Mouse (Mus musculus): ENCODE measurements at regions not wholly inside any gene's neighbourhood (a gene's known extent, or its start where the extent isn't known, plus 50 kb on each side); places are given as distances from the start of the nearest gene placed in this dataset.

- DNase-seq, result peak; percentile 57
These were observed 74.4 kb upstream of the Gpc5 start for GRCm38 (mm10) chr14:115017410-115018153.

GRCm38 (mm10) chr14:115028011-115028410 lies 64.0 kb upstream of the Gpc5 start:
- DNase-seq, result no peak

GRCm38 (mm10) chr14:115031734-115032133 lies 60.3 kb upstream of the Gpc5 start:
- DNase-seq, result no peak

GRCm38 (mm10) chr14:115033375-115033969 lies 58.5 kb upstream of the Gpc5 start:
- no peak for DNase-seq

GRCm38 (mm10) chr14:115034718-115035437 lies 57.1 kb upstream of the Gpc5 start:
- no peak for DNase-seq

DNA sequence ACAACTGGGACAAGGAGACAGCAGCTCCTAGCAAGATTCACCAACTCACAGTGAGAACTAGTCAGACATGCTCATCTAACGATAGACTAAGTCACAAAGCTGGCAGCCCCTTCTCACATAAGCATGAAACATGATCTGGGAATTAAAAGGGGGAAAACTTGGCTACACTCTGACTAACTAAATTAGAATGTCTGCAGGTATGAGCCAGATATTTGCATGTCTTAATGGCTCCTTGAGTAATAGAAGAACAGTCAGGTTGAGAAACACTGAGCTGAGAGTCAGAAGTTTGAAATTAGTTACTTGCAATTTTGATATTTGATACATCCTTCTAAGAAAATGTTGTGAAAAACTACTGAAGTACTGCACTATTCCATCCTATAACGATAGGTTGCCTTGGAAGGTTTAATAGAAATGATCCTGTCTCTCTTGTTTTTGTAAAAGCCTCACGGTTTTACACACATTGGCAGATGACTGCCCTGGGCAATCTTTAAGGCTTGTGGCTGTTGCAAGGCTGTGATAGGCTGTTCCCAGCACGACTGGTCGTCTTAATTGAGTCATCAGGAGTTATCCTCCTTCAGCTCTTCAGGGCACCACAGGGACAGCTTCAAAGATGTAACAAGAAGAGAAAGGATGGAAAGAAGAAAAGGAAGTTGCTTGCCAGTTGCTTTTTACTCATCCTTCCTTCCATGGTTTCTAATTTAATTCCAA lies 54.8 kb upstream of the Gpc5 start:
- DNase-seq, result no peak

DNA sequence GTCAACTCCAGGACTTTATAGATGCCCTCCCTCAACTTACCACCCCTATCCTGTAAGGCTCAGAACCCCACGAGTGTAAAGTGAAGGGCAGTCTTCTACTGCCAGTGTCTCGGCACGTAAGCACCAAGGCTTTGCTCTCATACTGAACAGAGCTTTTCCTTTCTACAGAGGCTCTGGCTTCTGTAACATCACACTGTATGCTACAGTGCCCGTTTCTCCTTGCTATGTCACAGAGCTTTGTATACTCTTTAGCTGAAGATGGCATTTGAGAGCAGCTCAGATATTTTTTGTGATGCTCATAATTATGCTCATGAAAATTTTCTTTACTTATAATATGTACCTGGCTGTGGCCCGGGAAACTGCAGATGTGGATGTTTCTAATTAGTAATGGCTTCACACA lies 53.2 kb upstream of the Gpc5 start:
- DNase-seq, result no peak

DNA sequence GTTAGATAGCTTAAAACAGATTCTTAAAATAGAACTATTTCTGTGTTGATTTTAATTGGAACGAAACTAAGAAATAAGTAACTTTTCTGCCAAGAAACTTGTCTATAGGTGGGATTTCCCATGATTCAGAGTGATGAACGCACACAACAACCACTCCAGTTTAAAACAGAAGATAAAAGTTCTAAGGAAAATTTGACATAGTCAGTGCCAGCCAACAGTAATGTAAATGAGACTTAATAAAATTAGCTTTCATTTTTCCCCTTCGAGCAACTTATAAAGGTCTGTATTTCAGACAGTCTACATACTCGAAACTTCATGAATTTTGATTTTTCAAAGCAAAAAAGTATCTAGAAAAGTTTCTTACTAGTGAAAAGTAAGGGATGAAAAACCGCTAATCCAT lies 52.5 kb upstream of the Gpc5 start:
- no peak for DNase-seq

DNA sequence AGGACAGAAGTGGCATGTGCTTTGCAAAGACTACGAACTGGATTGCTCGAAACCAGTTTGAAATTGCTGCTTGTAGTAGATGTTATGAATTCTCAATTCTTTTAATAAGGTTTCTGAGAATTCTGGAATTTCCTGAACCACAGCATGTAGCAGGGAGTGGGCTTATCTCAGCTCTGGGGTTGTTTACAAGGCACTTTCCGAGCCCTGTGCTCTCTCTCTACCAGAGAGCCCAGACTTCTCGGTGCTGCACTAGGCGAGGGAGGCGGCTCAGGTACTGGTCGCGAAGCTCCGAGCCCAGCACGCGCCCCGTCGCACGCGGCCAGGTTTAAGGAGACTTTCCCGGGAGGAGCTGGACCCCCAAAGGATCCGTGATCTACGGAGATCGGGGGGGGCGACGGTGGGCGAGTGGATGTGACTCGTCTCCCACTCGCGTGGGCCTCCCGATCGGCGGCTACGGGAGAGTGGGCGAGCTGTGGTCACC lies 51.9 kb upstream of the Gpc5 start:
- no peak for DNase-seq

DNA sequence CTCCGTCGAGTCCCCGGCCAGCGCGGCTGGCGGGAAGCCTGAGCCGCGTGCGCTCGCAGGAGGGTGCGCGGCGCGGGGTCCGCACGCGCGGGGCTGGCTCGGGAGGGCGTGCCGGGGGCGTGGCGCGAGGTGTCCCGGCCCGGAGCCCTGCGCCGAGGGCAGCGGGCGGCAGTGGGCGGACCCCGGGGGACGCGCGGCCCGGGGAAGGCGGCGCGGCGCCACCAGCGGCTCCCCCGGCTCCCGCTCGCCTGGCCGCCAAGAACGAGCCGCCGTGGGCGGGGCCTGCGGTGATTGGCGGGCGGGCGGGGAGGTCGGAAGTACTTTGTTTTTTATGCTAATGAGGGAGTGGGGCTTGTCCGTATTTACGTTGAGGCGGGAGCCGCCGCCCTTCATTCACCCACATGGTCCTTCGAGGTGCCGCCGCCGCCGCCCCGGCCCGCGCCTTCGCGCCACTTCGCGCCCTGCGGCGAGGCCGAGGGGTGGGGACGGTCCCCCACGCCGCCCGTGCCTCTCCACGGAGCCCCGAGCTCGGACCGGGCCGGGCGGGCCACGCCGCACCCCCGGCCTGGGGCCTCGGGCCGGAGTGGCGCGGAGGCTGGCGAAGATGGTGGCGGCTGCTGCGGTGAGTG lies 51.3 kb upstream of the Gpc5 start:
- peak; percentile 77 for DNase-seq

- peak; percentile 46 for DNase-seq
These were observed 50.5 kb upstream of the Gpc5 start for GRCm38 (mm10) chr14:115041336-115042054.

DNA sequence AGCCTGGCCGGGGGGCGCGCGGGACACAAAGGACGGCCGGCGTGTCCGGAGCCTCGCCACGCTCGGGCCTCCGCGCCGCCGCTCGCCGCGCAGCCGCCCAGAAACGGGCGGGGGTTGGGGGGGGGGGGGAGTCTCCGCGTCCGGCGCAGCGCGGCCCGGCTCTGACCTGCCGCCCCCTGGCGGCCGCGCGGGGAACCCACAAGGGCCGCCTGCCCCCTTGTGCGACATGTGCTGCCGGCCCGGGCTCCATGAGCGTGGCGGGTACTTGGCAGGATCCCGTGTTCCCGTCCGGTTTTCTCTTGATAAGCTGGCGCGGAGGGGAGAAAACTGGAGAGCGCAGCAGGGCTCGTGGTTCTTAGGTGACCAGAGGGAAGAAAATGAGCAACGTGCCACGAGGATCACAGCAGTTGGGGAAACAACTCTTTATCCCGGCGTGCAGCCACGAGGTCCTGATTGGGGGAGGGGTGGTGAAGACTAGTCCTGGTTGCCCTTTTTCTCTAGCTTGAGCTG lies 49.9 kb upstream of the Gpc5 start:
- DNase-seq, result peak; percentile 81

Measured in right cerebral cortex, postnatal 4 days (tissue).